8 mouse cellular contexts compared by ENCODE assay signal in genomic region chr3:107695948-107696881, GRCm38 (mm10). TPM values are rescaled to one million over a fixed set of nuclear protein-coding genes. Genes with fewer than 3 reads are reported as not detected.
DNase-seq lines count a peak whose midpoint lies in the region; ATAC-seq lines count a peak whose summit lies in the region.

TSS of gene Ahcyl1 (minus strand) at chr3:107696560.

- peak; percentile 99 to 100 for DNase-seq in adrenal gland, adult (ENCODE audit: inconsistent age in 2 of 2, low spot score in 1 of 2)
- peak; percentile 99 for DNase-seq in embryo, embryonic 10.5 days (ENCODE audit: low spot score)
- DNase-seq in gastrocnemius, postnatal 14 days: peak; percentile 99
- peak; percentile 99 for DNase-seq in left cerebral cortex, postnatal 10 days (ENCODE audit: extremely low spot score in 1 of 2, low spot score in 2 of 2)
- peak; percentile 100 for DNase-seq in right cerebral cortex, postnatal 25 days
- peak; percentile 99 for DNase-seq in urinary bladder, postnatal 4 days (ENCODE audit: low spot score in 2 of 2)

- intact Hi-C loops in gastrocnemius, postnatal 14 days (cut with DNase I; ENCODE audit: low total_unique reads): no loop called here
- intact Hi-C loops in left cerebral cortex, postnatal 10 days (cut with DNase I): loop anchor here (1.0 to 5.0 kb wide), 4 partner anchors 61 to 366 kb away; no protein-coding TSS in a partner anchor

- ATAC-seq in inflammation-experienced regulatory T-cells, adult 6 months: peak; percentile 96
- peak; percentile 97 for ATAC-seq in megakaryocyte-erythroid progenitor cell, adult 5-6 weeks (replicated peaks; ENCODE audit: low FRiP score, low TSS enrichment, poor library complexity, severe bottlenecking)

RNA-seq across cellular contexts. Expression of gene Ahcyl1, which starts in this region (rescaled TPM):
- total RNA-seq in gastrocnemius, postnatal 14 days (2021): 10 to 100 TPM; 37.5 to 38.9 TPM
- polyA plus RNA-seq in inflammation-experienced regulatory T-cells, adult 6 months (2017; shearing (Covaris generic)): 10 to 100 TPM; 17.5 to 22.8 (median 19.6) TPM
- total RNA-seq in left cerebral cortex, postnatal 10 days (2021): 100 to 1,000 TPM; 246 to 267 TPM
- 58.1 and 88.6 TPM in 2 replicates for total RNA-seq in megakaryocyte-erythroid progenitor cell, adult 5-6 weeks (2014; fragmentation: Nextera tagmentation)
- 52.7 and 62.7 TPM in 2 replicates for total RNA-seq in megakaryocyte-erythroid progenitor cell, adult 5-6 weeks (2017)

Comparison
In these comparisons a context has a peak if more than half of its experiments do, and no peak if none do; other contexts are left out.
1. Peak in every context shown above with its lines: DNase-seq and ATAC-seq.